Mouse (Mus musculus): ENCODE results near the gene Tbck.
A peak's percentile ranks its signal among the peaks of the same experiment; 100 is the strongest.

The Tbck gene

DNA sequence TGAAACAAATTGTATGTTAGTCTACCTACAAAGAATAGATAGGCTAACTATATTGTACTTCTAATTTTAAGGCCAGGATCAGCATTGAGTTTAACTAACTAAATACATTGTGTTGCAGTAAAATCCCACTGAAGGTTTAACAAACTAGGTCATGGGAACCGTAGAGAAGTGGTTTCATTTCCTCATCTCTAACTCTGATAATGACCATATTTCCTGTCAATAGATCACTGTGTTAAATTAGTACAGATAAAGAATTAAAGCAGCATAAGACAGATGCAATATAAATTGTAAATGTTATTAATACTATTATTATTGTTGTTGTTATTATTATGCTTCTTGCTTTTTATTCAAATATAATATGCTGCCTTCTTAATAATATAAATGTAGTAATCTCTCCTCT is 72.3 kb downstream of the Tbck start:
- DNase-seq (ENCODE audit: low spot score in 2 of 2): no peak

- no peak for DNase-seq (ENCODE audit: low spot score in 2 of 2)
These were observed 82.2 kb downstream of the Tbck start for GRCm38 (mm10) chr3:132766033-132766726.

- no peak for DNase-seq (ENCODE audit: low spot score in 2 of 2)
These were observed 88.1 kb downstream of the Tbck start for GRCm38 (mm10) chr3:132772054-132772453.

DNA sequence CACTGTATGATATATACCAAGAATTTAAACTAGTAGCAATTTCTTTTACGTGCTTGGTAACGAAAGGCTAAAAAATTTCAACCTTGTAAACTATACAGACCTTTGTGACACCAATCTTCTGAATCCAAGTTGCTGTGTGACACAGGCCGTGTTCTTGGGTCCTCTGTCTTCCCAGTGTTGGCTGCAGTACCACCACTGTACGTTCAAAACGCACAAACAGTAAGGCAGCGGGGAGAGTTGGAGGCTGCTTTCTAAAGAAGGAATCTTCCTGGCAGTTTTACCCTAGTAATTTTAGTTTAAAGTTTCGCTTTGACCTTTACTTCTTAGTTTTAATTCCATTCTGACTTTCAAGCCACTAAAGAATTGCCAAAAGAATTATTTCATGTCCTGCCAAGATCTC is 92.7 kb downstream of the Tbck start:
- no peak for DNase-seq (ENCODE audit: low spot score in 2 of 2)

GRCm38 (mm10) chr3:132781103-132781502 is 97.2 kb downstream of the Tbck start:
- DNase-seq (ENCODE audit: low spot score in 2 of 2): no peak

DNA sequence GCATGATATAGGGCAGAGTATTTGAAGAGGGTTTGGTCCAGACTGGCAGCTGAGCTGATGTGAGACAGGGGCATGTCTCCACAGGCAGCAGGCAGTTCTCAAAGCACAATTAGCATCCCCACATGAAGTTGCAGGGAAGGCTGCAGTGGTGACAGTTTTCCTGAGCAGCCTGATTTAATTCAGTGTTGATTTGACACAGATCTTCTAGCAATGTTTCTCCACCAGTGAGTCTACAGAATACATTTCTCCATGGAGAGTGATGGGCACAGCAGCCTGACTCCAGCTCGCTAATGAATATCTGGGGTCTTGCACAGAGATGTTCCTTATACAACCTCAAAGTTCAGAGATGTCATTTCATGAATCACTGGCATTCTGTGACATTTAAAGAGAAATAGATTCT is 99.1 kb downstream of the Tbck start:
- DNase-seq (ENCODE audit: low spot score in 2 of 2): no peak

DNA sequence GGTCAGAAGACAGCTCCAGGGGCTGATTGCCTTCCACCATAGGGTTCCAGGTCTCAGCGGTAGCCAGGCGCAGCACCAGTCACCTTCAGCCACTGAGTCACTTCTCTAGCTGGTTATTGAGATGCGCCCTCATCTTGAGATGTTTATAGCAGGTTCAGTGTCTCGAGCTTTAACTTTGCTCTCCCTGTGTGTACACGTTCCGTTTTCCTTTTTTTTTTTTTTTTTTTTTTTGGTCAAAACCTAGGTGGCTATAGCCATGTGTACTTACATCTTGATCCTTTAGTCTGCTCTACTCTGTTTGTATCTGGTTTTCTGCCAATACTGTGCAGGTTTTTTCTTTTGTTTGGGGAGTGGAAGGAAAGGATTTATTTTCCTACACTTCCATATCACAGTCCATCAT is 100.8 kb downstream of the Tbck start:
- no peak for DNase-seq (ENCODE audit: low spot score in 2 of 2)

- no peak for DNase-seq (ENCODE audit: low spot score in 2 of 2)
These were observed 102.7 kb downstream of the Tbck start for GRCm38 (mm10) chr3:132786690-132787089.

GRCm38 (mm10) chr3:132787775-132788174 is 103.8 kb downstream of the Tbck start:
- no peak for DNase-seq (ENCODE audit: low spot score in 2 of 2)

DNA sequence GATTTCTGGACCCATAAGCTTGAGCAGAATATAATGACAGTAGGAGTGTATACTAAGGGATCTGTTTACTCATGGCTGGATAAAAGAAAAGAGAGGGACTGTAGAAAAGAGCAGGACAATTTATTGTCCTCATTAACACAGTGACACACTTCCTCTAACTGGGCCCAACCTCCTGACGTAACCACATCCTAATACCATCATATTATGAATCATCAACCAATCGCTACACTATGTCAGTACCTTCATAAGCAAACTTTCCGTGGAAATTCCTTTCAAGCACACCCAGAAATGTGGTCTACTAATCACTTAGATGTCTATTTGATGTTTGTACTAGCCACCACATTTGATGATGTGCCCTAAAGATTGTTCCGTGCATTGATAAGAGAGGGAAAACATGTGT is 107.2 kb downstream of the Tbck start:
- DNase-seq (ENCODE audit: low spot score in 2 of 2): no peak

DNA sequence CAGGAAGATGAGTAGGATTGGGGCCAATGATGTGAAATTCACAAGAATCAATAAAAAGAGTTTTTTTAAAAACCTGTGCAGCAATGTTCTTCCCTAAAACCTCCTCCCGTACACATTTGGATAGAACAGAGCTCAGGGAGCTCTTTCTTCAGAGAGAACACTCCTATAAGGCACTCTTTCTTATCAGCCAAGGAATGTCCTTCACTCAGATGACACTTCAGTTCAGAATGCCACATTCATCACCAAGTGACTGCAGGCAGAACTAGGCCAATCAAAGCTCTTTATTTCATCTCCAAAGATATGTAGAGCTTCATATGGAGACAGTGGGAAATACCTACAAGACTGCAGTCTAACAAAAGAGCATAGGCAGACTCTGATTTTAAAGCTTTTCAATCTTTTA is 116.3 kb downstream of the Tbck start:
- DNase-seq (ENCODE audit: low spot score in 2 of 2): no peak

- no peak for DNase-seq (ENCODE audit: low spot score in 2 of 2)
These were observed 118.0 kb downstream of the Tbck start for GRCm38 (mm10) chr3:132801910-132802309.

GRCm38 (mm10) chr3:132807888-132808579 is 124.1 kb downstream of the Tbck start:
- no peak for DNase-seq (ENCODE audit: low spot score in 2 of 2)

- no peak for DNase-seq (ENCODE audit: low spot score in 2 of 2)
These were observed 125.0 kb downstream of the Tbck start for GRCm38 (mm10) chr3:132808951-132809350.

- no peak for DNase-seq (ENCODE audit: low spot score in 2 of 2)
These were observed 127.8 kb downstream of the Tbck start for GRCm38 (mm10) chr3:132811791-132812190.

GRCm38 (mm10) chr3:132812356-132812755 is 128.4 kb downstream of the Tbck start:
- DNase-seq (ENCODE audit: low spot score in 2 of 2): peak; percentile 27 to 54

GRCm38 (mm10) chr3:132813147-132813546 is 129.2 kb downstream of the Tbck start:
- no peak for DNase-seq (ENCODE audit: low spot score in 2 of 2)

DNA sequence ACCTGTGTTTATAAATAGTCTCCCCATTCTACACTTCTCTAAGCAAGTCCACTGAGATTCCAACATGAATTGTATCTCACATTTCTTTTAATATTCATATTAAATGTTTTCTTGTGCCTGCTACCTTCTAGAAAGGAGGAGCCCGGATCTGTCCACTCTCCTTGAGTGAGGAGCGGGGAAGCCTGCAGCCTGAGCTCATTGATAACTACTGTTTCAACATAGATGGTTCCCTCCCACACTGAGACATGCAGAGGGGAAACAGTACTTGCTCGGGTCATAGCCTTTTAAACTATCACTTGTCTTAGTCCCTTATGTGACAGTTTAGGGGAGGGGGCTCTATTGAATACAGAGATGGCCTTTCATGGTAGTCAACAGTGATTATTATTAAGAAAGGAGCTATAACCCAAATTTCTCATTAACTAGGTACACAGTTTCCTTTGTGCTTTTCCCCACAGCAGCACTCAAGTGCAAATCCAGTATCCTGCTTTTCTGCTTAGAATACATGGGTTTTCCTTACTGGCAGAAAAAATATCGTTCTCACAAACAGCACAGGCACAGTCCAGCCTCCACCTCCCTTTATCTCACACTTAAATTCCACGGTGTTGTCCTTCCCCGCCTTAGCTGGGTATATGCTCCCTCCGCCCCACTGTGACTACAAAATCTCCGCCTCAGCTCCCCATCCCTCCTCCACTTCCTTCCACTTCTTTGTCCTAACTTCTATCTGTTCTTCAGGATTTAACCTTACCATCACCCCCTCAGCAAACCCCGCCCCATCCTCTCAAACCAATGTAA is 130.0 kb downstream of the Tbck start:
- DNase-seq (ENCODE audit: low spot score in 2 of 2): no peak

- DNase-seq (ENCODE audit: low spot score in 2 of 2): no peak
These were observed 131.0 kb downstream of the Tbck start for GRCm38 (mm10) chr3:132814791-132815496.

DNA sequence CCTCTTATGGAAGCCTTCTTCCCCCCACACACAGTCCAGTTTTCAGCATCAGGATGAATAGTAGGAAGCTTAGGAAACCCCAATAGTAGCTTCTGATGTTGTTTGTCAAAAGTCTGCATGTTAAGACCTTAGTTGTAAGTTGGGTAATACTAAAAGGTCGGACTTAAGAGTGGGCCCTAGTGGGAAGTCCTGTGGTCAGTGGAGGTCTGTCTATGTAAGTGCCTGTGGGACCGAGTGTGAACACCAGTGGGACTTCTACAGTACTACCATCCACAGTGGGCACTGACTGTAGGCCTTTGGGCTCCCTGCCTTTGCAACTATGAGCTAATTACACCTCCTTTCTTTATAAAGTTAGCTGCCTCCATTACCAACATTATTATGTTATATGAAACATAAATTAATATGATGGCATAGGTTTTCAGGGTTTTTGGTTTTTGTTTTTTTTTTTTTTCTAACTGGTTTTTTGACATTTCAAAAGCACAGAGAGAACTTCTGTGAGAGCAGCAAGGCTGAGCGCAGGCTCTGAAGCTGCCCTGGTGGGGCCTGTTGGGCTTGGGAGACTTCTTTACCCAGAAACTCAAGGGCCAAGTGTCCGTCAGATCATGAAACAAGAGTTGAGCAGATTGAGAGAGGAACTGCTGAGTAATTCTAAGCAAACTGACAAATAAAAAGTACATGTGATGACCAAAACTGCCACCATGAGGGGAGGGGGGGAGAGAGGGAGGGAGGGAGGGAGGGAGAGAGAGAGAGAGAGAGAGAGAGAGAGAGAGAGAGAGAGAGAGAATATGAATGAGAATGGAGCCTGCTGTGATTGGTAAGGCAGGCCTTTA is 131.8 kb downstream of the Tbck start:
- DNase-seq (ENCODE audit: low spot score in 2 of 2): no peak

DNA sequence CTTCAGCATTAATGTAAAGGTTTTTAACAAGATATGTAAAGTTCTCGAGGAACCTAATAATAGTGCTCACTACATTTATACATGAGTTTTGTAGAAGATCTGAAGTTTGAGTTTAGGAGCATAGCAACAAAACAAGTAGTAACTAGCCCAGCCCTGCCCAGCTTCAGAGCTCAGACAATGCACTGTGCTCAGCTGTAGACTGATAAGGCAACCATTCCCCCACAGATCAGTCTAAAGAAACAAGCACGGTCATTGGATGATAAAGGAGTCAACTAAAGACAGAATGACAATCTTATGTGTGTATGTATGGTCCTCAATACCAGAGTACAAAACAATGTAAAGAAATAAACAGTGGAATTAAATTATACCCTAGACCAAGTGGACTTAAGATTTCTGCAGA is 135.5 kb downstream of the Tbck start:
- no peak for DNase-seq (ENCODE audit: low spot score in 2 of 2)

All from heart, adult 9 months (tissue).